ENCODE assay signal across 20 mouse cellular contexts in genomic region chr11:103750612-103751011, GRCm38 (mm10). TPM values are rescaled to one million over a fixed set of nuclear protein-coding genes. Genes with fewer than 3 reads are reported as not detected.
DNase-seq lines count a peak whose midpoint lies in the region; ATAC-seq lines count a peak whose summit lies in the region.
"Had no signal": no experiment of that assay in that cellular context is flagged by ENCODE, and none has a peak within 500 bp of the region (broad histone marks: within the 10 kb centered on the region; RNA-seq: fewer than 3 reads in every experiment).

No protein-coding gene starts in this region.

- peak; percentile 52 for DNase-seq in kidney, adult 9 months
- no peak for DNase-seq in midbrain, embryonic 14.5 days
- DNase-seq in thymus, adult 18-20 months: no peak
- no peak for DNase-seq in yolk sac, embryonic 10.5 days (ENCODE audit: low spot score)
- DNase-seq: cerebellum, postnatal 36 days; gastrocnemius, postnatal 10 days; heart, adult 2 months; heart, postnatal 36 days; layer of hippocampus, postnatal 36 days had no signal

- 0 out of 2 replicates have a peak, but pooled peaks cover 17% of the 10 kb centered on the region for H3K4me1 ChIP-seq in kidney, embryonic 14.5 days (ENCODE audit: control insufficient read depth, insufficient read depth, low read length)
- H3K4me1 ChIP-seq in midbrain, embryonic 15.5 days: peaks cover 15% of the 10 kb centered on the region
- peaks cover 11% of the 10 kb centered on the region; the same call in 1 of the 2 replicates for H3K4me1 ChIP-seq in midbrain, embryonic 14.5 days (ENCODE audit: control insufficient read depth, insufficient read depth, low read length)

- H3K27ac ChIP-seq in kidney, embryonic 14.5 days (ENCODE audit: low read depth, low read length): no peak overlapping the region
- no peak overlapping the region for H3K27ac ChIP-seq in midbrain, embryonic 15.5 days
- H3K27ac ChIP-seq in midbrain, embryonic 14.5 days (replicated peaks; ENCODE audit: low read depth, low read length): no peak overlapping the region
- H3K27ac ChIP-seq: heart, adult 2 months; hindbrain, embryonic 14.5 days; layer of hippocampus, adult 2 months; limb, embryonic 13.5 days; liver, embryonic 14.5 days; stomach, postnatal 0 days had no signal

- no peak for ATAC-seq in kidney, embryonic 14.5 days (ENCODE audit: low FRiP score, low TSS enrichment)
- no peak for ATAC-seq in midbrain, embryonic 15.5 days (replicated peaks)
- ATAC-seq in midbrain, embryonic 14.5 days (ENCODE audit: low FRiP score, low TSS enrichment): no peak
- ATAC-seq in common myeloid progenitor, adult 5-6 weeks (replicated peaks; ENCODE audit: low read depth, poor library complexity, severe bottlenecking): peak; percentile 67

- H3K27me3 ChIP-seq in kidney, embryonic 14.5 days (ENCODE audit: control insufficient read depth, insufficient read depth, low read length): peaks cover 66% of the 10 kb centered on the region
- peaks cover 51% of the 10 kb centered on the region for H3K27me3 ChIP-seq in midbrain, embryonic 15.5 days (replicated peaks)
- peaks cover 46% of the 10 kb centered on the region for H3K27me3 ChIP-seq in midbrain, embryonic 14.5 days (ENCODE audit: control insufficient read depth, insufficient read depth, low read length)

- WGBS in kidney, embryonic 14.5 days: 29% methylated on average over 3 of the region's 3 CpGs
- 60% methylated on average over 3 of the region's 3 CpGs for WGBS in midbrain, embryonic 15.5 days
- 65% methylated on average over 3 of the region's 3 CpGs for WGBS in midbrain, embryonic 14.5 days

- H3K4me2 ChIP-seq in kidney, embryonic 14.5 days (replicated peaks; ENCODE audit: low read depth, low read length): no peak overlapping the region
- 0 out of 2 replicates have a peak overlapping the region, but pooled peaks have one; percentile 92 for H3K4me2 ChIP-seq in midbrain, embryonic 15.5 days
- H3K4me2 ChIP-seq in midbrain, embryonic 14.5 days (ENCODE audit: low read length): no peak overlapping the region

- H3K9me3 ChIP-seq in kidney, embryonic 14.5 days (ENCODE audit: control insufficient read depth, low read length): no peaks in the 10 kb centered on the region
- H3K9me3 ChIP-seq in midbrain, embryonic 15.5 days: no peaks in the 10 kb centered on the region
- no peaks in the 10 kb centered on the region for H3K9me3 ChIP-seq in midbrain, embryonic 14.5 days (ENCODE audit: control insufficient read depth, low read length)
- H3K9me3 ChIP-seq: limb, embryonic 13.5 days had no signal

- no peak overlapping the region for H3K9ac ChIP-seq in kidney, embryonic 14.5 days (ENCODE audit: low read depth, low read length)
- no peak overlapping the region for H3K9ac ChIP-seq in midbrain, embryonic 15.5 days
- no peak overlapping the region for H3K9ac ChIP-seq in midbrain, embryonic 14.5 days (replicated peaks; ENCODE audit: low read length)
- H3K9ac ChIP-seq: hindbrain, embryonic 14.5 days; limb, embryonic 13.5 days; liver, embryonic 14.5 days had no signal

- no peak overlapping the region for H3K4me3 ChIP-seq in kidney, embryonic 14.5 days (ENCODE audit: low read length)
- no peak overlapping the region for H3K4me3 ChIP-seq in midbrain, embryonic 15.5 days
- no peak overlapping the region for H3K4me3 ChIP-seq in midbrain, embryonic 14.5 days (replicated peaks; ENCODE audit: low read depth, low read length)

- no peaks in the 10 kb centered on the region for H3K36me3 ChIP-seq in kidney, embryonic 14.5 days (ENCODE audit: control insufficient read depth, insufficient read depth, low read length)
- H3K36me3 ChIP-seq in midbrain, embryonic 15.5 days (replicated peaks): no peaks in the 10 kb centered on the region
- H3K36me3 ChIP-seq in midbrain, embryonic 14.5 days (ENCODE audit: control insufficient read depth, insufficient read depth, low read length): no peaks in the 10 kb centered on the region
- H3K36me3 ChIP-seq: limb, embryonic 13.5 days had no signal

RNA-seq across cellular contexts. Expression of gene Wnt9b, which starts 1.0 kb away (rescaled TPM):
- polyA plus RNA-seq in kidney, embryonic 14.5 days (2014; fragmentation: Nextera tagmentation; extraction: Ambion mirVana): 4.9 and 8.4 TPM in 2 replicates
- 0.95 and 1.3 TPM in 2 replicates for polyA plus RNA-seq in midbrain, embryonic 15.5 days (2015; fragmentation: Nextera tagmentation; extraction: Ambion mirVana)
- 0.33 and 0.78 TPM in 2 replicates for polyA plus RNA-seq in midbrain, embryonic 14.5 days (2014; fragmentation: Nextera tagmentation; extraction: Ambion mirVana)
- total RNA-seq in common myeloid progenitor, adult 5-6 weeks (2017): not detected in 2 replicates
- polyA plus RNA-seq: intestine, embryonic 14.5 days; lung, embryonic 16.5 days; stomach, postnatal 0 days had no signal

RNA-seq across cellular contexts. Expression of gene Wnt3, which starts 23.3 kb away (rescaled TPM):
- 0.09 TPM in 1 of 2 replicates, not detected in the other for polyA plus RNA-seq in kidney, embryonic 14.5 days (2014; fragmentation: Nextera tagmentation; extraction: Ambion mirVana)
- polyA plus RNA-seq in midbrain, embryonic 15.5 days (2015; fragmentation: Nextera tagmentation; extraction: Ambion mirVana): 13.1 and 14.8 TPM in 2 replicates
- 14.5 and 15.0 TPM in 2 replicates for polyA plus RNA-seq in midbrain, embryonic 14.5 days (2014; fragmentation: Nextera tagmentation; extraction: Ambion mirVana)
- not detected in 2 replicates for total RNA-seq in common myeloid progenitor, adult 5-6 weeks (2017)
- total RNA-seq: heart, adult 2 months; heart, postnatal 36 days had no signal
- polyA plus RNA-seq: heart, adult 2 months; heart, embryonic 14.5 days had no signal

RNA-seq across cellular contexts. Expression of gene Gosr2, which starts 52.9 kb away (rescaled TPM):
- 46.7 and 82.7 TPM in 2 replicates for polyA plus RNA-seq in kidney, embryonic 14.5 days (2014; fragmentation: Nextera tagmentation; extraction: Ambion mirVana)
- polyA plus RNA-seq in midbrain, embryonic 15.5 days (2015; fragmentation: Nextera tagmentation; extraction: Ambion mirVana): 90.3 and 92.5 TPM in 2 replicates
- polyA plus RNA-seq in midbrain, embryonic 14.5 days (2014; fragmentation: Nextera tagmentation; extraction: Ambion mirVana): 62.1 and 96.4 TPM in 2 replicates
- 35.9 and 42.9 TPM in 2 replicates for total RNA-seq in common myeloid progenitor, adult 5-6 weeks (2017)

Comparison
In these comparisons a context has a peak if more than half of its experiments do, and no peak if none do; other contexts are left out.
1. RNA of gene Wnt3, which starts 23.3 kb away (polyA plus RNA-seq): 13.1 to 14.8 TPM in midbrain, embryonic 15.5 days and 14.5 to 15.0 TPM in midbrain, embryonic 14.5 days; 0.09 TPM in kidney, embryonic 14.5 days; every median in the first group is over 10 times any median in the second.